Mouse (Mus musculus): ENCODE measurements around the gene Mapk12.

Mapk12 gene

DNA sequence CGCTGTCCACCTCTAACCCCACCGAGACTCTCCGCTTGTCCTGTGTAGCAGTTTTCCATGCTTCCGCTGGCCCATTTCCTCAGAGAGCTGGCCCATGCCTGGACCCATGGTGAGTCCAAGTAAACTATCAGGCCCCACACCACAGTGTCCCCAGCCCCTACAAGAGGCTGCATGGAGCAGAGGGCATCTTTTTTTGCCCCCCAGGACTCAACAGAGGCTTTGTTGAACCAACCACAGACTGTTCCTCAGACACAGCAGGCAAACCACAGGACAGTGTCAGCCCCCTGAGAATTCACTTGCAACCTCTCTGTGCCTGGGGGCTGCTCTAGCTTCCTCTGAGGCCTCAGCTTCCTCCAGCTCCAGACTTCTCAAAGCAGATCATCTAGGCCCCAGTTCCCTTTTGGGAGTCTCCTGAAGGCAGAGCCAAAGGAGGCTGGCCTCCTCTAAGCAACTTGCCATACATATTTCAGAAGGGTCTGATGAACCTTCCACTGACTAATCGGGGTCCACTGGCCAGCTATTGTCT lies 31.1 kb upstream of the Mapk12 start:
- in situ Hi-C loops (cut with MboI): no loop called here

DNA sequence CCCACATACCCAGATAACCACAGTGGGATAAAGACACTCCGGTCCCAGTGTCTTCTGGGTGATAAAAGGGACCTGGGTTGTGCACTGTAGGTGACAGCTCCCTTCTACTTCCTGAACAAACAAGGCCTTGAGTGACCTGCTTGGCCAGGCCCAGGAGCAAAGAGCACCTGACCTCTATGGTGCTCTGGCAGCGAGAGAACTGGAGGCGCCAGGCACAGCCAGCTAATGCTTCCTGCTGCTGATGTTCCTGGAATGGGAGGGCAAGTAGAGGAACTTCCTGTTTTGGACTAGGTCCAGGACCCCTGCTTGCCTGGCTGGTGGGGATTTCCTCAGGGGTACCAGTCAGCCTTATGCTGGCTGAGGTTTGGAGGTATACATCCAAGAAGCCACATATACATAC lies 29.6 kb upstream of the Mapk12 start:
- in situ Hi-C loops (cut with MboI): no loop called here

DNA sequence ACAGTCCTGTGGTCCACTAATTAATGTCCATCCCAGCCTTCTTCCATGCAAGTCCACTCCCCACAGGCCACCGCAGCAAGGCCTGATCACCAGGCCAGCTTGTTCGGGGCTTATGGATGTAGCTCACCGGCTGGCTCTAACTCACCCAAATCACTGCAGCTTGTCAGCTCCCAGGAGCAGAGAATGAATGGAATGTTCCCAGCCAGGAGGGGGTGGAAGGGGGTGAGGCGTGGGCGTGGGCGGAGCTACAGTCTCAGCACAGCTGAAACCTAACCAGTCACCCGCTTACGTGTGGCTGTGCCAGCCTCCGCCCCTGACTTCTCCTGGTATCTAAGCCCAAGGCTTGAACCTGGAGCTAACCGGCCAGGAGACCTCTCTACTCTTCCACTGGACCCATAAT lies 28.9 kb upstream of the Mapk12 start:
- in situ Hi-C loops (cut with MboI): no loop called here

DNA sequence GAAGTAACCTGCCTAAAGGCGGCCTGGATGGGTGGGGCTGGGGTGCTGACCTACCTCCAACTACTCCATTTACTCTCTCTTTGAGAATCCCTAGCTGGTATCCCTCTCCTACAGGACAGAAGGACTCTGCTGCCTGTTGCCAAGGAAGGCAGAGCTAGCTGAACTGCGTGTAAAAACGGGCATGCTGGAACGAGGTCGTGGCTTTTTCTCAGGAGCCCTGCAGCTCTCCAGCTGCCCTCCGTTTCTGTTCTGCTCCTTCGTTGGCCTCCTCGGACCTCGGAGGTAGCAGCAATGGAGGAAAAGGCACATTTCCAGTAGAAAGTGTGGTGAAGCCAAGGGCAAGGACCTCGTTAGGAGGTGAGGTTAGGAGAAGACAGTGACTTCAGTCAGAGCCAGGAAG lies 28.4 kb upstream of the Mapk12 start:
- in situ Hi-C loops (cut with MboI): no loop called here

DNA sequence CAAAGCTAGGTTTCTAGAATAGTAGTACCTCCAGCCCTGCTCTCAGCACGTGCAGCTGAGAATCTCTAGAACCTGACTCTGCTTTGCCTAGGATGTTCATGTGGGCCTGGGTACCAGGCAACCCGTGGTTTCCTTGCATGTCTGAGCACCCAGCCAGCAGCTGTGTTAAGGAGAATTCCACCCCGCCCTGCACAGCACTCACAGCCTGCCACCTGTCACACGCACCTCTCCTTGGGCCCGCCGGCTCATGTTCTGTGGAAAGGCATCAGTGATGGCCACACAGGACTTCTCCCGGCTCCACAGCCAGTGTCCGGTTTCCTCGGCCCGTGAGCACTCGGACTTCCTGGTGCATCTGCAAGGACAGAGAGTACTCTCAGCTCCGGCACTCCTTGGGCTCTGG lies 25.0 kb upstream of the Mapk12 start:
- in situ Hi-C loops (cut with MboI): no loop called here

DNA sequence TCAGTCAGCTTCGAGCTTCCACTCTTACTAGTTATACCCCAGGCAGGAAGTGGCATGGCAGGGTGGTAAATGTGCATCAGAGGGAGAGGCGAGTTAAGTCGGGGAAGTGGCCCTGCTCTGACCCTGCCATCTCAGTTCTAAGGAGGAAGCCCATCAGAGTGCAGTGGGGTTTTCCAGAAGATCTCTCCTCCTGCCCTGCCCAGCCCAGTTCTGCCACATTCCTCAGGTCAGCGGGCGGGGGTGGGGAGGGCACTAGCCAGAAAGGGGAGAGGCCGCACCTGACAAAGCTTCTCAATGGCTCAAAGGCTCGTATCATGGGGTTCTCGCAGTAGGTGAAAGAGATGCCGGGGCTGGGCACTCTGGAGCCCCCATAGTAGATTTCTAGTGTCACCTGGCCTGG lies 20.9 kb upstream of the Mapk12 start:
- in situ Hi-C loops (cut with MboI): no loop called here

DNA sequence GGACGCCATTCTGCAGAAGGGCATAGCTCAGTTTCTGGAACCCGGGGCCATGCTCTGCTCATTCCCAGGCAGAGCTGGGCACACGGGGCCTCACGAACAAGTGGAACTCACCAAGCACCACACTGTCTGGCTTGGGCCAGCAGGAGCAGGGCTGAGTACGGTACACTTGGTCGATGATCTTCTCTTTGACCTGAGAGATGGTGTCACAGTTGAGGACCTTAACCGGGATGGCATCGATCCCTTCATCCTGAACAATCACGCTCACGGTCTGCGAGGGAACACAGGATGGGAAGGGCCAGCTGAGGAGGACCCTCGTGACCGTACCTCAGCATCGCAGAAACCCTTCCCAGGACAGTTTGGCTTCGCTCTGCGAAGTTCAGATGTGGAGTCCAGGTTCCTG lies 18.0 kb upstream of the Mapk12 start:
- in situ Hi-C loops (cut with MboI): no loop called here

DNA sequence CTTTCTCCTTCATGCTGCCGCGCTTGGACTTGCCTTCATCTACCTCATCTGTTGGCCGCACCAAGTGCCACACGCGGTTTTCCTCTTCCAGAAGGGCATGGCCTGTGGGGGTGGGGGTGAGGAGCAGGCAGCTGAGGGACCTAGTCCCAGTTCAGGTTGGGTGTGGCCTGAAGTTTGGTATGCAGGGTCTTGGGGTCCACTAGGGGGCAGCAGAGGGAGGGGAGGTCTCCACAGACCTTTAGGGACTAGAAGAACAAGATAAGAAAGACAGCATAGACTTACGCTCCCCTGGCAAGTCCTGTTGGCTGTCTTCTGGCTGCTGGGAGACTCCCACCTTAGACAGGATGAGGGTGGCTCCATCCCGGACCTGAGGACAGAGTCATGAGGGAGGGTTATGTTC lies 17.5 kb upstream of the Mapk12 start:
- in situ Hi-C loops (cut with MboI): no loop called here

DNA sequence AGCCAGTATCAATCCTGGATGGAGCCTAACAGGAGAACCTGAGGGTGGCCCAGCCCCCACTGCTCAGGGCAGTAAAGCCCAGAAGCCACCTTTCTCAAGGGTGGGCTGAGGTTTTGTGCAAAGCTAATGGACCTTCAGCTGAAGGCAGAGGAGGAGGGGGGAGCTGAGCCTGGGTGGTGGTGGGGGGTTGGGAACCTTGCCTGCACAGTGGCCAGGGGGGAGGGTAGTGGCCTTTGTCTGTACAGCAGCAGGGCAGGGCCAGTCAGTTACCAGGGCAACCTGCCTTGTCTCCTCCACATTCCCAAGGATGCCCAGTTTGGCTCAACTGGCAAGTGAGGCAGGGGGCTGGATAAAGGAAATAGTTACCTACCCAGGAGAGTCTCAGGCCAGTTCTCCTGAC lies 11.8 kb upstream of the Mapk12 start:
- in situ Hi-C loops (cut with MboI): no loop called here

DNA sequence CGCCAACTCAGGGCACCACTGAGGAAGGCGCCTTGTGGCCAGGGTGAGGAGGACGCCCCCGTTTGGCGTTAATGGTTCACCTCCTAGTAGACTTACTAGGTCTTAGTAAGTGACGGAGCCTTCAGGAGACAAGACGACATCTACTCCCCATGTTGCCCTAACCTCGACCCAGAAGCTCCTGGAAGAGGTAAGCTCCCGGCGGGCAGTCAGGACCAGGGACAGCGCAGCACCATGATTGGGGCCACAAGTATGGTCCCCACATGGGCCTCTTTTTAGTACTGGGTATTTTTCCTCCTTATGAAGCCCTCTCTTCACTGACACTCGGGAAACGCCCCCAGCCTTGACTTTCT lies 9.5 kb upstream of the Mapk12 start:
- in situ Hi-C loops (cut with MboI): no loop called here

DNA sequence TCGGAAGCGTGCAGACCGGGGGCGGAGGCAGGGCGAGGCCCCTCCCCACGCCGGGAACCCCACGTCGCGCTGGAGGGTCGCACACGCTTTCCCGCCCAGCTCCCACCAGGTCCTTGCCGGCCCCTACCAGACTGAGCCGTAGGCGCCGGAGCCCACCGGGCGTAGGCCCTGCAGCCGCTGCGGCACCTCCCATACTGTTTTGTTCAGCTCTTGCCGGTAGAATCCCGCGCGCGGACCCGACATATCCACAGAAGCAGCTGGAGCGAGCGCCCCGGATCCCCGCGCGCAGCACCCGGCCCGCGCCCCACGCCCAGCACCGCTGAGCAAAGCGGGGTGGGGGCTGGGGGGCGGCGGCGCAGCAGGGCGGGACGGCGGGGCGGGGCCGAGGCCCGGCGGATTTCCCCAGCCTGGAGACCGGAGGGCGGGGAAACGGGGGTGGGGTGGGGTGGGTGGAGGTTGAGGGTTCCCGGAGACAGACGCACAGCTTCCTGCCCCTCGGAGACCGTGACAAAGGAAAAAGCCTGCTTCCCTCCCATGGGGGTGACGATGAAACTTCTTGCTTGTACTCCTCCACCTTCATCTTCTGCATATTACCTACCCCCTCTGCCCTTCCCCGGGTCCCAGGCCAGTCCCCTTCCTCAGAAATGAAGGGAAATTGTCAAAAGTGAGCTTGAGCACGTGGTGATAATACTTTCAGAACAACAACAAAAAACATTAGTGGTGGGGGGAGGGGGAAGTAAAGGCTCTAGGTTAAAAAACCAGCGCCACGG lies 9.0 kb upstream of the Mapk12 start, which contains the start of gene Mapk11:
Mapk11 (minus strand) TSS at position 358 of the 770 bp plus-strand sequence.
- in situ Hi-C loops (cut with MboI): no loop called here

DNA sequence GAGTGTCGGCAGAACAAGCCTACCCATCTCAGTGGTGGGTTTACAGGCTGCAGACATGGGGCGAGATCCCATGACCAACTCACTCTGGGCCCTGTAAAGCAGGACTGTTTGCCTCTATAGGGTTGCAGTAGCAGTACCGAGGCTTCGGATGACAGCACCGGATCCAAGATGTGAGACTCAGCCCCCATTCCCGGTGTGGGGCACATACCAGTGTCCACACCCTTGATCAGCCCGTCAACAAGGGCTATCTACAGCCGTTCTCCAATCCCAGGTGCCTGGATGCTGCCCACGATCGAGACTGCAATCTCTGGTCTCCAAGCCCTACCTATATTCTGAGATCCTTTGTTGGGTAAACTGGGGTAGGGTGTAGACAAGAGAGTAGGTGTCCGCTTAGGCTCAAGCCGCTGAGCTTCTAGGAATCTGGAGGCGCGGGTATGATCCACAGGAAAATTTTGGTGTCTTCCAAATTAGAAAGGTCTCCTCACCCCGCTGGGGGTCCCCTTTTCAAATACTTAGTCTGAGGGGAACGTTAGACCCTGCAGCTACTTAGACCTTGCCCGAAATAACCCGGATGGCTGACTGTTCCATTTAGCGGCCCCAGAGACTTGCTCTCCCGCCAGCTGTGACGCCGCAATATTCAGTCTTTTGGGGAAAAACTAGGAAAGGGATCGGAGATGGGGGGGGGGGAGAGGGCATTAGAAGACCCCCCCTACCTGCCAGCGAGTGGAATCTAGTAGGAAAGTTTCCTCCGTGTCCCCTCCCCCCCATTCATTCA lies 8.2 kb upstream of the Mapk12 start:
- in situ Hi-C loops (cut with MboI): no loop called here

DNA sequence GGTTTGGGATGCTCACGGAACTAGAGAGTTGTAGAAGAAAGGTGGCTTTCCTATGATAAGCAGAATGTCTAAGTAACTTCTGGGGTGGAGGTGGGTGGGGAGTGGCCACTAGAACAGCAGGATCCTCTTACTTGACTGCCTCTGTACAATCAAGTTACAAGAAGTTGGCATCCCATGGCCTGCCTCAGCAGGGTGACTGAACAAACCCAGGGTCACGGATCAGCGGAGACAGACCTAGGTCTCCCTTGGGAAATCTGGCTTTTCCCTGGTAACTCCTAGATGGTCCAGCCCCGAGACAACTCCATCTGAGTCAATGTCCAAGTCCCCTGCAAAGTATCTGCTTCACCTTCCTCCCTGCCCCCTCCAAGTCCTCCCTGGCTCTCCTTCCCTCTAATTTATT lies 7.4 kb upstream of the Mapk12 start:
- in situ Hi-C loops (cut with MboI): no loop called here

DNA sequence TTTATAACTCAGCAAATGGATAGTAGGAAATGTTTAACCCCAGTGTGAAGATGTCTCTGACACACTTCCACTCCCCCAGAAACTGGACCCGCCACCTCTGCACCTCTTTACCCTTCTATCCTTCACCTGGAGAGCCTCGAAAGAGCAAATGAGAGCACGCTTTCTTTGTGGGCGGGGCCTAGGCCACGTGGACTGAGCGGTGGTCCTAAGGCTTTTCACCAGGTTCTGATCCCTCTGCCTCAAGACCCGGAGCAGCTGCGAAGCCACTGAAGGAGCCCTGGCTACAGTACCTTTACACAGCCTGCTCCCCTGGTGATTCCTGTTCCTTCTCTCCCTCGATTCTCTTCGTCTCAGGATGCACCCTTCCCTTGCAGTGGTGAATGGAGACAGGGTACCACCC lies 7.0 kb upstream of the Mapk12 start:
- in situ Hi-C loops (cut with MboI): no loop called here

DNA sequence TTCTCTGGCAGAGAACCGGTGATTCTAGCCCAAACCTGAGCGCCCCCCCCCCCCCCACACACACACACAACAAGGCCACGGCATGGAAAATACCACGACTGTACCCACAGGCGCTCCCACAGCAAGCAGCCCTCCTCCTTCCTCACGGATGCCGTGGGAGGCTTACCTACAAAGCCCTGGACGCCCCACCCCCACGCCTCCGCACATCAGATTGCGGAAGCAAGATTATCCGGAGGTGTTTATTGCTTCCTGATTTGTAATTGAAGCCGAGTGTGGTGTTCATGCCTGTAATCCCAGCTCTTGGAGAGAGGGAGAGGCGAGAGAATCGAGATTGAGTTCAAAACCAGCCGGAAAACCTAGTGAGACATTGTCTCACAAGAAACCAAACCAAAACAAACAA lies 6.5 kb upstream of the Mapk12 start:
- in situ Hi-C loops (cut with MboI): no loop called here

DNA sequence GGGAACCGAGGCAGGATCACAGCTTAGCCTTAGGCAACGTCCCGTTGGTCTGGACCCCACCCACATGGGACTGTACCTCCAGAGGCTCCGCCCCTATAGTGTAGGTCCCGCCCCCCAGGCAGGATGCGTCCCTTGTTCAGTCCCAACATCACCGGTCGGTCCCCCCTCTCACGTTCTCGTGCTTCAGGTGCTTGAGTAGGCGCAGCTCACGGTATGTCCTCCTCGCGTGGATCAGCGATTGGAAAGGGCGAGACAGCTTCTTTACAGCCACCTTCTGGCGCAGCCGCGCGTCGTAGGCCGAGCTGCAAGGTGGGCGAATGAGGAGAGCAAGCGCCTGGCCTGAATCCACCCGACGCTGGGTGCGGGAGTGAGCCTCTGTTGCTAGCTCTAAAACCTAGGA lies 6.0 kb upstream of the Mapk12 start:
- in situ Hi-C loops (cut with MboI): no loop called here

DNA sequence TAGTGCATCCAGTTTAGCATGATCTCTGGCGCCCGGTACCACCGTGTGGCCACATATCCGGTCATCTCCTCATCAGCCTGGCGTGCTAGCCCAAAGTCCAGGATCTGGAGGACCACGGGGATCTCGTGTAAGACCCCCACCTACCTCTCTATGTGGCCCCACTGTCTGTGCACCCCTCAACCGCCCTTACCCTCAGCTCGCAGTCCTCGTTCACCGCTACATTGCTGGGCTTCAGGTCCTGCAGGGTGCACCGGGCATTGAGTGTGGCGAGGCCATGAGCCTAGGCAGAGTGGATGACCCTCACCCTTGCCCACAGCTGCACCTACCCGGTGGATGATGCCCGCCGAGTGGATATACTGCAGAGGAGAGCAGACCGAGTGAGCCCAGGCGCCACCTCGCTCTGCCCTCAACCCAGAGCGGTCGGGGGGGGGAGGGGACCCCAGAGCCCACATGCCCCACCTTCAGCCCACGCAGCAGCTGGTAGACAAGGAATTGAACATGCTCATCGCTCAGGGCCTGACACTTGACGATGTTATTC lies 5.4 kb upstream of the Mapk12 start:
- in situ Hi-C loops (cut with MboI): no loop called here

DNA sequence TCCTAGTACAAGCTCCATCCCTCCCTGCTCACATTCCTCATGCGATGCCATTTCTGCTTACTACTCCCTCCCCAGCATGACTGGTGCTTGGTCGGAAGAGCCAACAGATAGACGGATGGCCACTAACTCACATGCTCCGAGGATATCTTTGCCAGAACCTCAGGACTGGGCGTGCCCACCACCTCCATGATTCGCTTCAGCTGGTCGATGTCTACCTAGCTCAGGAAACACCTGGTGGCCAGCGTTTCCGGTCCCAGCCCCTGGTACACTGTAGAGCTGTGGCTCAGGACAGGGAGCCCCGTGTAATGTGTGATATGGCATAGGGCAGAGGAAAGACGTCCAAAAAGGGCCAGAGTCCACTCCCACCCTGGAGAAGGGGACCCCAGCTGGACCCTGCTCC lies 4.5 kb upstream of the Mapk12 start:
- in situ Hi-C loops (cut with MboI): no loop called here

DNA sequence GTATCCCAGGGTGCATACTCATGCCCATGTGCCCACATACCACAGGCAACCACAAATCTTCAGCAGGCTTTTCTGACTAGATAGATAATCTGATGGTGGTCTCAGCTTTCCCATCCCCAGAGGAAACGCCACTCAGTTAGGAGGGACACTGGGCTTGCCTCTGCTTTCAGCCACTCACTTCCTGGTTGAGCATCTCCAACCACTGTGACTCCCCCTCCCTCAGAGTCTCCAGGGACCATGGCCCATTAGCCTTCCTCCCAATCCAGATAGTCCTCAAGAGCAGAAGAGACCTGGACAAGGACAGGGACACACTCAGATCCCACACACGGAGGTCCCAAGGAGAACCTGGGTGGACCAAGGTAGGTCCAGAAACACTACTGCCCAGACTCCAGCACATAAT lies 2.6 kb upstream of the Mapk12 start:
- in situ Hi-C loops (cut with MboI): no loop called here

DNA sequence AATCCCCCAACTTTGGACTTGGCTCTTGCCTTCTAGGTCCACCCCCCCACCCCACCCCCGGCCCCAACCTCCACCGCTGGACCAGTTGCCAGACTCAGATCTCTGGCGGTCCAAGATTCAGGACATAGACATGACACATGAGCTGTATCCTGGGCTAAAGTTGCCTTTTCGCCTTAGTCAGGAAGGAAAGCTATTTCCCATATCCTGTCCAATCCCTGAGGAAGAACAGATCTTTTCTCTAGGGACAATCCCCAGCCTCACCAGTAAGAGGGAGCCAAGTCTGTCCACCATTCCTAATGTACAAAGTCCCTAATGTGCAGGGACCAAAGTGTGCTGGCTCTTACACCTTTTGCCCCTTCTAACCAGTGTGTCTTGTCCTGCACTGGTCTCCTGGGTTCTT lies 1.4 kb upstream of the Mapk12 start:
- in situ Hi-C loops (cut with MboI): no loop called here

DNA sequence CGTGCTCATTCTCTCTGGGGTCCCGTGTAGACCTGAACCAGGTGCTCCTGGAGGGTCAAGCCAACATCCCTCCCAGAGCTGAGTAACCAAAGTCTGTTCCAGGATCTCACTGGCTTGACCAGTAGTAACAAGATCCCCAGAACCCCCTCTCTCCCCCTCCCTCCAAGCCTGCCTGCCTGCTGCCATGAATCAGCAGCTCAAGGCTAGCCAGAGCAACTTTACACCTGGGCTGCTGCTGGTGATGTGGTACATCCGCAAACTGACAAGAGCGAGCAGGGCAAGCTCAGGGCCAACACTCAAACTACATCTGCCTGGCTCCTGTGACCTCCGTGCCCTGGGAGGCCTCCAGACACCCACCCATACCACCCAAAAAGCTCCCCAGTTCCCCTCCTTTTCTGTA lies 940 bp upstream of the Mapk12 start:
- in situ Hi-C loops (cut with MboI): no loop called here

DNA sequence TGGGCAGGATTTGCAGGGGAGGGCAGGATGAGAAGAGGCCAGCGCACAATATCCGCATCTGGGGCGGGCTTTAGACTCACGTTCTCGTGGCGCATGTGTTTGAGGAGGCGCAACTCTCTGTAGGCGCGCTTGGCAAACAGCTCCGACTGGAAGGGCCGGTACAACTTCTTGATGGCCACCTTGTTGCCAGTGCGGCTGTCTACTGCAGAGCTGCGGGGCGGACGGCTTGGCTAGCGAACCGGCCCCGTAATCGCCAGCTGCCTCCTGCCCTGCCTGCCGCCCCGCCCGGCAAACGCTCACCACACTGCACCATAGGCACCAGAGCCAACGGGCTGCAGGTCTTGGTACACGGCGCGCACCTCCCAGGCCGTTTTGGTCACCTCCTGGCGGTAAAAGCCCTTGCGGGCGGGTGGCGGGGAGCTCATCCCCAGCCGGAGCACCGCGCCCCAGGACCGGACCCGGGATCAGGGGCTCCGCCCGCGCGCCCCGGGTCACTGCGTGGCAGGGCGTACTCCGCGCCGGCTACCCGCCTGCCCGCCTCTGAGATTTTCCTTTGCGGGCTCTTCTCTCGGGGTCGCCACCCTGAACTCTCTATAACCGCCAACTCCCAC lies 350 bp downstream of the Mapk12 start:
- in situ Hi-C loops (cut with MboI): no loop called here

DNA sequence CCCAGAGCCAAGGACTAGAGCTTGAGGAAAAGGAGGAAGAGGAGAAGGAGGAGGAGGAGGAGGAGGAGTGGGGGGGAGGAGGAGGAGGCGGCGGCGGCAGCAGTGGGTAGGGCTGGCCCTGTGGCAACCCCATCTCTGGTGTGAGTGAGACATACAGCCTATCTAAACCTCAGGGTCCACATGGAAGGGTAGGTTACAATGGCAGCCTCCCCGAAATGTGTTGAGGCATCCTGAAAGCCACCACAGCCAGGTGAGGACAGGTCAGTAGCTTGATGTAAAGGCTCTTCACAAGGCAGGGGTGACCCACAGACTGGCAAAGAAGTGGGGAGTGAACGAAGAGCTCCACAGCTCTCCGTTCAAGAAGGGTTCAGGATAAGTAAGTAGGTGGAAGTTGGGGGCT lies 2.0 kb downstream of the Mapk12 start:
- in situ Hi-C loops (cut with MboI): no loop called here
